Mouse (Mus musculus) neural tube, embryonic 10.5 days (tissue): ENCODE results near the gene Sh2b3.

Experiments
- DNase-seq: peaks from one replicate; pipeline ENCODE4 v3.0.0-alpha.2; 2017; ENCODE audit warnings: low spot score; ENCODE audit errors: extremely low spot score

The Sh2b3 gene

DNA sequence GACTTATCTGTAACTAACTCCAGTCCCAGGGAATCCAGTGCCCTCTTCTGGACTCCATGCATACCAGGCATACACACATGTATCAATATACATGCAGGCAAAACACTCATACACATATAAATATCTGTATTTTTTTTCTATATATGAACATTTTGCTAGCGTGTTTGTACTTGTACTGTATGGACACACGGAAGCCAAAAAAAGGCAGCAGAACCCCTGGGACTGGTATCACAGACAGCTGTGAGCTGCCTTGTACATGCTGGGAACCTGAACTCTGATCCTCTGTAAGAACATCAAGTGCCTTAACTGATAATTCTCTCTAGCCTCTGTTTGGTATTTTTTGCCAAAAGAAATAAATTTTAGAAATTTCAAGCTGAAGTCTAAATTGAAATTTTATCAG is 39.0 kb downstream of the Sh2b3 start:
- no peak for DNase-seq

DNA sequence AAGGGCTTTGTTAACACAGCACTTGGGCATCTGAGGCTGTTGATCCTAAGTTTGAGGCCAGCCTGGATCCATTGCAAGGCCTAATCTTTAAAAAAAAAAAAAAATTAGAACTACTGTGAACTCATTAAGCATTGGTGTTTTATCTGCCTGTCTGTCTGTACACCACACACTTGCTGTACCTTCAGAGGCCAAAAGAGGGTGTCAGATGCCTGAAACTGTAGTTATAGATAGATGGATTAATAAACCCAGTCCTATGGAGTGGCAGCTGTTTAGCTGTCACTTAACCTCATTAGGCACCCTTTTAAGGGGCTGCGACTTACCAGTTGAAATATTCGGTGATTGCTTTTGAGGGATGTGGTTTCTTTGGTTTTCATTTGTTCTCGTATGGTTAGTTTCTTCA is 41.6 kb downstream of the Sh2b3 start:
- no peak for DNase-seq

GRCm38 (mm10) chr5:121791026-121791425 is 46.4 kb downstream of the Sh2b3 start:
- no peak for DNase-seq

DNA sequence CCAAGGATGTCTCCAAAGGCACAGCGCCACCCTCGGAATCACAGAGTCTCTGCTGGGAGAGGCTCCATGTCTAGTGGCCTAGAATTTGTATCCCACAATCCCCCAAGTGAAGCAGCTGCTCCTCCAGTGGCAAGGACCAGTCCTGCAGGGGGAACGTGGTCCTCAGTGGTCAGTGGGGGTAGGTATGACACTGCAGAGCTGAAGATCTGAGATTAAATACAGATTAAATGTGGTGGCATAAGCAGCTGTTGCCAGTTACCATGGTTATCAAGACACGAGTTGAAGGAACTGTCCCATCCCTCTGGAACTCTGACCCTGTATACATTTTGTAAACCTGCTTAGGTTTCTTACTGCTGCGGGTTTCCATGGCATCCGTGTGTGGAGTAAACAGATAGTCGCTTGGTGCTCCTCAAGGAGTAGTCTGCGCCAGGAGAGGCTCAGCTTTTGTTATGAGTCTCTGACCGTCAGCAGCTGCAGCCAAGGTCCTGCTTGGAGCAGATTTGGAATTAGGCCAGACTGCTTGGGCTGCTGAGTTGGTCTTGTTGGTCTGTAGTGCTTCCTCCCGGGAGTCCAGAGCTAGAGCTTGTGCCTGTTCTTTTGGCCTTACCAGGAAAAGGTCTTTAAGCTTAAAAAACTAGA is 53.5 kb downstream of the Sh2b3 start:
- DNase-seq: no peak

DNA sequence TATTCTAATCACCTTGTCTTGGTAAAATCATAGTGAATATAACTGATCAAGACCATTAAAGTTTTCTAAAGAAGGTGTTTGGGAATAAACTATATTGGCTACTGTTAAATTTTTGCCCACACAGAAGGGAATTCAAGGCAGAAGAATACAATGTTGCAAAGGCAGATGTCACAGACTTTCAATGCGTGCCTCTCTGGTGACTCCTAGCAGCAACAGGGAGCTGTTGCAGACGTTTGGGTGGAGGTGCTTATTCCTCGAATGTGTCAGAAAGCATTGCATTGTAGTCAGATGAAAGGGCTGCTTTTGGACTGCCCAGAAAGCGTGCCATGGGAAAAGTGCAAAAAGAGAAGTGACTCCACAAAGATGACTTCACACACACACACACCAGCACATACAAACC is 55.0 kb downstream of the Sh2b3 start:
- no peak for DNase-seq

DNA sequence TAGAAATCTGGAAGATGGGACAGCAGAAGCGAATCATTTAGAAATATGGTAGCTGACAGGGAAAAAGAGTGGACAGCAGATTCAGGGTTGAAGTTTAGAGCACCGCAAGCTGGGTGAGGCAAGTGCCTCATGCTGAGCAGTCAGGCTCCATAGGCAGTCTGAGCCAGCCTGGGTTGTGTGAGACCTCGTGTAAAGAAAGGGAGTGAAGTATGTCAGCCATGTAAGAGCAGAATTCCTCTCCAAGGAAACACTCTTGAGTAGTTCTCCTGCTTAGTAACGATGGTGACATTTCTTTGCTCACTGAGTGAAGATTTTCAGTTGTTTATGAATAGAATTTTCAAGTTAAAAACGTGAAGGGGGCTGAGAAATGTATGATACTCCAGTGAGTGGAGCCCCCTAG is 57.3 kb downstream of the Sh2b3 start:
- DNase-seq: no peak

GRCm38 (mm10) chr5:121778485-121779119 is 58.8 kb downstream of the Sh2b3 start:
- no peak for DNase-seq

- DNase-seq: no peak
Measured at GRCm38 (mm10) chr5:121771611-121772010, 65.8 kb downstream of the Sh2b3 start.

GRCm38 (mm10) chr5:121769827-121770226 is 67.6 kb downstream of the Sh2b3 start:
- no peak for DNase-seq

DNA sequence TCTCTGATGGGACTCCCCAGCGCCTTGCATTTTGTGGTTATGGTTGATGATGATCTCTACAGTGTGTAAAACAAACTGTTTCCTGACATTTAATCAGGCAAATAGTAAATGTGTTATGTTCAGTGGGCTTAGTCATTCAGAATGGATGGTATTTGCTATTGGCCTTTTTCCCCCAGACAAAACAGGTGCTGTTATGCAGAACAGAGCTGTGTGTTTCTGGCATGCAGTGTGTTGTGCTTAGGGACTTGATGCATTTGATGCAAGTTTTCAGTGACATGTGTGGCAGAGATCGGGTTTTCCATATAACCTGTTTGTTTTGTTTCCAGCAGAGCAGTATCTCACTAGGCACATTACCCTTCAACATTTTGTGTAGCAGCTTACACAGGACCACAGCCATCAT is 69.9 kb downstream of the Sh2b3 start:
- DNase-seq: no peak

- no peak for DNase-seq
Measured at GRCm38 (mm10) chr5:121766038-121766773, 71.2 kb downstream of the Sh2b3 start.
